Mouse (Mus musculus) adipose tissue, adult 10 weeks (tissue): ENCODE results near the gene Tex50. TPM values are rescaled to one million over a fixed set of nuclear protein-coding genes. Genes with fewer than 3 reads are reported as not detected.

Experiments used
- polyA plus RNA-seq: library from polyadenylated mRNA; stranded (reverse); fragments of 350-450 nt; fragmentation: Illumina TruSeq; extraction: RNeasy Lipid Tissue Mini Kit (QIAGEN cat#74804); gene quantifications from one replicate; pipeline ENCODE4 v1.2.3, GENCODE M21; 2014; ENCODE audit warnings: low read depth, low replicate concordance

Gene Tex50
- 3.6 TPM for polyA plus RNA-seq

DNA sequence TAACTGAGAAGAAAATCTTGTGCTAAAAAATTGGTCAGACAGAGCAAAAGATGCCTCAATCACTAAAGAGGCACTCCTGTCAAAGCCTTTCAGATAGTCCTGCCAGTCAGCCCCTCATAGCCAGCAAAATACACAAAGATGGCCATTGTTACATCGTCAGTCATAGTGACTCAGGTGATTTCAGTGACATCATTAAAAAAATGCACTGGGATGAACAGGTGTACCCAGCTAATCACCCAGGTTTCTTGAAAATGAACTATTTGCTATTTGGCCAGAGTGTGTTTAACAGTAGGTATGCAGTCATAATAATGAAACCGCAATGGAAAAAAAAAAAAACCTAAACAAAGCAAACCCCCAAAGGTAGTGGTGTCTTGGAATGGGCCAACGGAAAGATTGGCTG is at the start of gene Tex50:
TSS of gene Tex50 (minus strand) at position 101 of the 400 bp plus-strand sequence.

DNA sequence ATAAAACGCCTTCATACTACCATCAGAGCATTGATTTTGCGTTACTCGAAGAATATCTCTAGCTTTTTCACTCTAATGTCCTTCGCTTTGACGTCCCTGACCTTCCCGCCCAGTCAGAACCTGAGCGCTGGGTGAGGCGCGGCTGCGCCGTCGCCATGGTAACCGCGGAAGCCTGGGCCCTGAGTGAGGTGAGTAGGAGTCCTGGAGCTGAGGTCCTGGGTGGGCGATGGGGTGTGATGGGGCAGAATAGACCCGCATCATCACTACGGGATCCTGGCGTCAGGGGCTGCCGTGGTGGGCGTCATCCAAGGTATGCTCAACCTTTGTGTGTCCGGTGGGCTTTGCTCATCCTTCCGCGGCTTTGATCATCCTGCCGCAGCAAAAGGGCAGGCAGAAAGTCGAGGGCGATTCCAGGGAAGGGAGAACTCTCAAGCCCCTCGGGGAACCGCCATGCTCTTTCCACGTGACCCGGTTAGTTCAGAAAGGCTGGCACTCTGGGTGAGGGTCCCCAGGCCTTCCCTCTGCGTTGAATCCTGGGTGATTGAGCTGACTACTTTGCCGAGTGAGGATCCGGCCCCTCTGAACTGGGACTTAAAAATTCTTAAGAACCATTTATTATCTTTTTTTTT is 16.5 kb downstream of the Tex50 start, which contains the start of gene Ankrd45:
TSS of gene Ankrd45 (plus strand) at position 161 of the 629 bp plus-strand sequence.

DNA sequence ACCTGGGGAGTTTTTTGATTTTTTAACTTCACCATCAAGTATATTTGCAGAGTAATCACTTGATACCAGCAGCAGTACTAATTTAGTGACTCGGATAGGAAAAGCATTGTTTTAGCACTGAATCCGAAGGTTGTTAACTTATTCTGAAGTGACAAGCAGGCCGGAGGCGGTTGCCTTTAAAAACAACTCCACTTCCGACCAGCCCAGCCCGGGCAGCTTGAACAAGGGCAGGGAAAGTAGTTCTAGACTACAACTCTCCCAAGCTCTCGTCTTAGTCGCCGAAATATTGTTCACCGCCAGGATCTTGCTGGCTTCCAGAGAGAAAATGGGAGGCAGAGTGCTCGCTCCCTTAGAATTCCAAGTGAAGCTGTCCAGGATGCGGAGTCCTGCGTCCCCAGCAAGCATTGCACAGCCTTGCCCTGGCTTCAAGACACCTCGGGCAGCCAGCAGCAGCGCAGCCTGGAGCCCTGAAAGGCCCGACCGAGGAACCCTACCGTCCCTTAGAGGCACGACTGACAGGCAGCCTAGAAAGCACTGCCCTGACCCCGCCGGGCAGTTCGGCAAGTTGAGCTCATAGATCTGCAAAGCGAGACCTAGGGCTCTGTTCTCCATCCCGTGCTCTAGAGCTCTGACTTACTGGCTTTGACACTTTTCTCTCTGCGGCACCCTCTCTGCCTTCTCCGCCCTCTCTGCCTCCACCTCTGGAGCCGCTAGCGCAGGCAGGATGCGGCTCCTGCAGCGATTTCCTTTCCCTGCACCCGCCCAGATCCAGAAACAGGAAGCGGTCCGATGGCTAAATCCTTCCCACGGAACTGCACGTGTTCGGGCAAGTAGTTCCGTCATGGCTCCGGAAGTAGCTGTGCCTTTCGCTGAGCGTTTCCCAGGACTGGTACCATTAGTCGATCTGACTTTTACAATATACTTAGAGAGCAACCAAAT is 28.1 kb downstream of the Tex50 start, which contains the start of gene Klhl20:
TSS of gene Klhl20 (minus strand) at position 786 of the 939 bp plus-strand sequence.

Other genes with a start within 250 kb of the Tex50 start
- 0.32 TPM for gene Serpinc1, start 180.7 kb downstream of the Tex50 start, polyA plus RNA-seq
- 3.4 TPM for gene Zbtb37, start 124.5 kb downstream of the Tex50 start, polyA plus RNA-seq
- 15.9 TPM for gene Dars2, start 88.7 kb downstream of the Tex50 start, polyA plus RNA-seq
- 2.9 TPM for gene Cenpl, start 88.6 kb downstream of the Tex50 start, polyA plus RNA-seq
- 12.5 TPM for gene Klhl20, start 27.8 kb downstream of the Tex50 start, polyA plus RNA-seq
- 2.0 TPM for gene Ankrd45, start 16.6 kb downstream of the Tex50 start, polyA plus RNA-seq
- gene Prdx6, start 91.9 kb upstream of the Tex50 start, polyA plus RNA-seq, result 709 TPM
- not detected for gene Tnfsf4, start 236.1 kb upstream of the Tex50 start, polyA plus RNA-seq